Mouse (Mus musculus) hindbrain, postnatal 0 days (tissue): ENCODE measurements at regions not wholly inside any gene's neighbourhood (a gene's known extent, or its start where the extent isn't known, plus 50 kb on each side); places are given as distances from the start of the nearest gene placed in this dataset.

Experiments
- ATAC-seq: fragments of 200-750 bp; cut with Nextera tagmentation; 2 replicates; pipeline ENCODE4 v1.8.0; 2017; ENCODE audit warnings: mild to moderate bottlenecking, moderate TSS enrichment, moderate library complexity
- DNase-seq: peaks from one replicate; pipeline ENCODE4 v3.0.0-alpha.2; 2015; ENCODE audit warnings: low spot score
- H3K27ac ChIP-seq: fragments of 300-500 bp; sonication (generic); 2 replicates; pipeline ENCODE4 v1.5.1; 2014; ENCODE audit warnings: mild to moderate bottlenecking
- H3K27me3 ChIP-seq: fragments of 300-500 bp; sonication (generic); 2 replicates; pipeline ENCODE4 v1.6.1; 2014; ENCODE audit warnings: low read length, mixed read lengths; ENCODE audit not compliant: insufficient read depth
- H3K36me3 ChIP-seq: fragments of 300-500 bp; sonication (generic); 2 replicates; pipeline ENCODE4 v1.6.1; 2014; ENCODE audit warnings: low read length, mixed read lengths; ENCODE audit not compliant: insufficient read depth
- H3K4me1 ChIP-seq: fragments of 300-500 bp; sonication (generic); 2 replicates; pipeline ENCODE4 v1.6.1; 2014; ENCODE audit warnings: antibody characterized with exemption, low read length, mixed read lengths; ENCODE audit not compliant: insufficient read depth
- H3K4me2 ChIP-seq: fragments of 300-500 bp; sonication (generic); 2 replicates; pipeline ENCODE4 v1.6.1; 2014; ENCODE audit warnings: low read depth, mild to moderate bottlenecking, low read length, moderate library complexity, mixed read lengths
- H3K4me3 ChIP-seq: fragments of 300-500 bp; sonication (generic); 2 replicates; pipeline ENCODE4 v1.5.1; 2014; ENCODE audit warnings: low read length
- H3K9ac ChIP-seq: fragments of 300-500 bp; sonication (generic); replicated peaks from 2 replicates; pipeline ENCODE4 v1.6.1; 2014; ENCODE audit warnings: mild to moderate bottlenecking, low read length, moderate library complexity, mixed read lengths
- H3K9me3 ChIP-seq: fragments of 300-500 bp; sonication (generic); 2 replicates; pipeline ENCODE4 v1.6.1; 2016; ENCODE audit warnings: low read length, mixed read lengths
- CTCF ChIP-seq: IDR thresholded peaks from 2 replicates; pipeline ENCODE4 v1.5.1; 2016; ENCODE audit warnings: antibody characterized with exemption, control low read depth, low read depth
- WGBS: fragments of 180-500 bp; shearing (Covaris S2); extraction: QIAGEN DNeasy Blood & Tissue Kit; methylation state at CpG from one replicate; pipeline ENCODE4 v1.1.7; 2014; 5-methylcytosine and 5-hydroxymethylcytosine counted together

GRCm38 (mm10) chr16:70621750-70622149 lies 308.0 kb downstream of the Gbe1 start:
- ATAC-seq (no peak), DNase-seq (no peak)
- 87% methylated on average over 3 of the region's 3 CpGs for WGBS
- Histone ChIP-seq H3K27ac (no peak overlapping the region), H3K36me3 (no peaks in the 10 kb centered on the region), H3K4me3 (no peak overlapping the region), H3K9ac (no peak overlapping the region), H3K4me2 (no peak overlapping the region), H3K4me1 (no peaks in the 10 kb centered on the region), H3K27me3 (no peaks in the 10 kb centered on the region), H3K9me3 (no peaks in the 10 kb centered on the region)
- TF ChIP-seq CTCF: no peak

GRCm38 (mm10) chr16:70643630-70644264 lies 330.0 kb downstream of the Gbe1 start:
- Histone ChIP-seq H3K4me2 (peak overlapping the region; percentile 19; the same call in 1 of the 2 replicates), H3K9me3 (no peaks in the 10 kb centered on the region), H3K9ac (no peak overlapping the region), H3K4me3 (no peak overlapping the region), H3K36me3 (no peaks in the 10 kb centered on the region), H3K4me1 (no peaks in the 10 kb centered on the region), H3K27ac (no peak overlapping the region), H3K27me3 (no peaks in the 10 kb centered on the region)
- DNase-seq (peak; percentile 28), ATAC-seq (0 out of 2 replicates have a peak, but pooled peaks have one; percentile 71)
- TF ChIP-seq CTCF: no peak
- 55% methylated on average over 9 of the region's 9 CpGs for WGBS

GRCm38 (mm10) chr16:70644695-70645279 lies 331.0 kb downstream of the Gbe1 start:
- ATAC-seq (0 out of 2 replicates have a peak, but pooled peaks have one; percentile 35), DNase-seq (peak; percentile 40)
- H3K27ac ChIP-seq: no peak overlapping the region
- WGBS: 54% methylated on average over 8 of the region's 8 CpGs
- no peaks in the 10 kb centered on the region for H3K36me3 ChIP-seq
- H3K4me2 ChIP-seq: no peak overlapping the region
- H3K4me3 ChIP-seq: no peak overlapping the region
- H3K27me3 ChIP-seq: no peaks in the 10 kb centered on the region
- TF ChIP-seq CTCF: peak; percentile 13; the same call in 1 of the 2 replicates
- no peak overlapping the region for H3K9ac ChIP-seq
- H3K4me1 ChIP-seq: no peaks in the 10 kb centered on the region
- no peaks in the 10 kb centered on the region for H3K9me3 ChIP-seq

GRCm38 (mm10) chr16:70654429-70655081 lies 340.8 kb downstream of the Gbe1 start:
- 50% methylated on average over 6 of the region's 6 CpGs for WGBS
- ATAC-seq (no peak), DNase-seq (peak; percentile 79)
- Histone ChIP-seq H3K27ac (no peak overlapping the region), H3K9me3 (no peaks in the 10 kb centered on the region), H3K4me2 (no peak overlapping the region), H3K9ac (no peak overlapping the region), H3K4me3 (no peak overlapping the region), H3K36me3 (no peaks in the 10 kb centered on the region), H3K4me1 (no peaks in the 10 kb centered on the region), H3K27me3 (no peaks in the 10 kb centered on the region)
- peak; percentile 59 for TF ChIP-seq CTCF

GRCm38 (mm10) chr16:70689826-70690225 lies 376.1 kb downstream of the Gbe1 start:
- no peak overlapping the region for H3K9ac ChIP-seq
- no peak overlapping the region for H3K4me2 ChIP-seq
- WGBS: 75% methylated on average over 6 of the region's 6 CpGs
- DNase-seq: no peak
- no peak for TF ChIP-seq CTCF
- no peak overlapping the region for H3K4me3 ChIP-seq
- no peaks in the 10 kb centered on the region for H3K9me3 ChIP-seq
- no peaks in the 10 kb centered on the region for H3K36me3 ChIP-seq
- no peak for ATAC-seq
- H3K4me1 ChIP-seq: no peaks in the 10 kb centered on the region
- no peaks in the 10 kb centered on the region for H3K27me3 ChIP-seq
- no peak overlapping the region for H3K27ac ChIP-seq

- DNase-seq: peak; percentile 73
- H3K9me3 ChIP-seq: no peaks in the 10 kb centered on the region
- H3K4me1 ChIP-seq: peaks cover 5% of the 10 kb centered on the region; the same call in 1 of the 2 replicates
- H3K4me2 ChIP-seq: no peak overlapping the region
- H3K27me3 ChIP-seq: no peaks in the 10 kb centered on the region
- no peak overlapping the region for H3K27ac ChIP-seq
- 13% methylated on average over 5 of the region's 5 CpGs for WGBS
- TF ChIP-seq CTCF: no peak
- H3K9ac ChIP-seq: no peak overlapping the region
- H3K36me3 ChIP-seq: no peaks in the 10 kb centered on the region
- ATAC-seq: peak; percentile 93
- H3K4me3 ChIP-seq: no peak overlapping the region
These were observed 411.1 kb downstream of the Gbe1 start for GRCm38 (mm10) chr16:70724722-70725284.
